In genomic region chr15:52506930-52507329, GRCm38 (mm10) we compare ENCODE assay signal across 9 mouse cellular contexts.
DNase-seq lines count a peak whose midpoint lies in the region; ATAC-seq and TF ChIP-seq lines count a peak whose summit lies in the region.
"Had no signal": no experiment of that assay in that cellular context is flagged by ENCODE, and none has a peak within 500 bp of the region (broad histone marks: within the 10 kb centered on the region; RNA-seq: fewer than 3 reads in every experiment).

No protein-coding gene starts in this region.

- no peaks in the 10 kb centered on the region for H3K27me3 ChIP-seq in heart, embryonic 12.5 days (replicated peaks)
- H3K27me3 ChIP-seq in forebrain, embryonic 15.5 days = no peaks in the 10 kb centered on the region
- H3K27me3 ChIP-seq in stomach, postnatal 0 days (ENCODE audit: control insufficient read depth, insufficient read depth, low read length) = no peaks in the 10 kb centered on the region
- H3K27me3 ChIP-seq: embryonic facial prominence, embryonic 13.5 days had no signal

- no peaks in the 10 kb centered on the region for H3K9me3 ChIP-seq in heart, embryonic 12.5 days (replicated peaks)
- no peaks in the 10 kb centered on the region for H3K9me3 ChIP-seq in forebrain, embryonic 15.5 days
- H3K9me3 ChIP-seq in stomach, postnatal 0 days (ENCODE audit: control insufficient read depth, low read length) = no peaks in the 10 kb centered on the region
- H3K9me3 ChIP-seq: embryonic facial prominence, embryonic 13.5 days had no signal

- H3K9ac ChIP-seq in heart, embryonic 12.5 days = no peak overlapping the region
- H3K9ac ChIP-seq in forebrain, embryonic 15.5 days (replicated peaks) = no peak overlapping the region
- no peak overlapping the region for H3K9ac ChIP-seq in stomach, postnatal 0 days (ENCODE audit: low read length)
- H3K9ac ChIP-seq: embryonic facial prominence, embryonic 13.5 days had no signal

- H3K36me3 ChIP-seq in heart, embryonic 12.5 days = no peaks in the 10 kb centered on the region
- H3K36me3 ChIP-seq in forebrain, embryonic 15.5 days = no peaks in the 10 kb centered on the region
- no peaks in the 10 kb centered on the region for H3K36me3 ChIP-seq in stomach, postnatal 0 days (ENCODE audit: control insufficient read depth, insufficient read depth, low read length)
- H3K36me3 ChIP-seq: embryonic facial prominence, embryonic 13.5 days had no signal

- no peak overlapping the region for H3K27ac ChIP-seq in heart, embryonic 12.5 days (ENCODE audit: poor library complexity, severe bottlenecking)
- no peak overlapping the region for H3K27ac ChIP-seq in forebrain, embryonic 15.5 days (replicated peaks)
- H3K27ac ChIP-seq in stomach, postnatal 0 days (replicated peaks) = no peak overlapping the region
- H3K27ac ChIP-seq: embryonic facial prominence, embryonic 13.5 days had no signal

- 3% methylated on average over 7 of the region's 7 CpGs for WGBS in heart, embryonic 12.5 days
- WGBS in forebrain, embryonic 15.5 days = 4% methylated on average over 7 of the region's 7 CpGs
- WGBS in lung, adult 2 months = 6% methylated on average over 7 of the region's 7 CpGs
- WGBS in stomach, postnatal 0 days = 7% methylated on average over 7 of the region's 7 CpGs

- peak; percentile 15 for DNase-seq in heart, adult 8-10 months (ENCODE audit: low spot score)
- DNase-seq in right cerebral cortex, adult 18-20 months = peak; percentile 50
- DNase-seq in right cerebral cortex, postnatal 36 days (ENCODE audit: low spot score in 2 of 2) = no peak
- DNase-seq in c-Kit-positive CD71-positive TER-119-negative erythroid progenitor cells, embryonic 14.5 days (ENCODE audit: low read depth) = peak; percentile 23
- DNase-seq in lung, adult 2 months = peak; percentile 17
- DNase-seq in stomach, postnatal 0 days (ENCODE audit: low spot score) = peak; percentile 48

- no peak overlapping the region for H3K4me2 ChIP-seq in heart, embryonic 12.5 days
- no peak overlapping the region for H3K4me2 ChIP-seq in forebrain, embryonic 15.5 days (replicated peaks)
- H3K4me2 ChIP-seq in stomach, postnatal 0 days (replicated peaks; ENCODE audit: low read depth) = no peak overlapping the region
- H3K4me2 ChIP-seq: embryonic facial prominence, embryonic 13.5 days had no signal

- no peak for ATAC-seq in heart, embryonic 12.5 days (ENCODE audit: insufficient number of reproducible peaks, low FRiP score)
- ATAC-seq in forebrain, embryonic 15.5 days (replicated peaks) = 0 out of 2 replicates have a peak, but pooled peaks have one; percentile 9
- no peak for ATAC-seq in stomach, postnatal 0 days (ENCODE audit: low FRiP score, low TSS enrichment)

- peak; percentile 75 for TF ChIP-seq CTCF in lung, adult 2 months (IDR thresholded peaks at IDR 0.05; ENCODE audit: insufficient read depth, low read length)
- TF ChIP-seq CTCF in stomach, postnatal 0 days (IDR thresholded peaks at IDR 0.05; ENCODE audit: low read depth) = peak; percentile 79

- H3K4me3 ChIP-seq in heart, embryonic 12.5 days = no peak overlapping the region
- no peak overlapping the region for H3K4me3 ChIP-seq in forebrain, embryonic 15.5 days
- H3K4me3 ChIP-seq in lung, adult 2 months (replicated peaks; ENCODE audit: extremely low read depth, low read depth, low read length) = no peak overlapping the region
- no peak overlapping the region for H3K4me3 ChIP-seq in stomach, postnatal 0 days (ENCODE audit: low read depth, low read length)
- H3K4me3 ChIP-seq: embryonic facial prominence, embryonic 13.5 days had no signal

- no peaks in the 10 kb centered on the region for H3K4me1 ChIP-seq in heart, embryonic 12.5 days (replicated peaks)
- H3K4me1 ChIP-seq in forebrain, embryonic 15.5 days = 0 out of 2 replicates have a peak, but pooled peaks cover 4% of the 10 kb centered on the region
- no peaks in the 10 kb centered on the region for H3K4me1 ChIP-seq in lung, adult 2 months (ENCODE audit: control insufficient read depth, insufficient read depth, low read length)
- H3K4me1 ChIP-seq in stomach, postnatal 0 days (replicated peaks; ENCODE audit: control insufficient read depth, insufficient read depth) = no peaks in the 10 kb centered on the region

- TF ChIP-seq EP300 in stomach, postnatal 0 days (optimal IDR thresholded peaks at IDR 0.05) = no peak

- no peak for TF ChIP-seq POLR2A in lung, adult 2 months (IDR thresholded peaks at IDR 0.05; ENCODE audit: borderline replicate concordance, extremely low read depth, low read depth, low read length)

Comparison
In these comparisons a context has a peak if more than half of its experiments do, and no peak if none do; other contexts are left out.
1. DNase-seq: peak in heart, adult 8-10 months (single experiment), right cerebral cortex, adult 18-20 months (single experiment), c-Kit-positive CD71-positive TER-119-negative erythroid progenitor cells, embryonic 14.5 days (single experiment), lung, adult 2 months (single experiment) and stomach, postnatal 0 days (single experiment); none in right cerebral cortex, postnatal 36 days (0 of 2).